Mouse (Mus musculus) cerebellum, adult (tissue): ENCODE data around the gene Srr.

Source experiments
- ATAC-seq: cut with Nextera tagmentation; 2 replicates; pipeline ENCODE4 v1.9.2; 2017; ENCODE audit warnings: mild to moderate bottlenecking, moderate library complexity, mixed read lengths; ENCODE audit not compliant: insufficient number of reproducible peaks, low FRiP score, low TSS enrichment

Srr gene

DNA sequence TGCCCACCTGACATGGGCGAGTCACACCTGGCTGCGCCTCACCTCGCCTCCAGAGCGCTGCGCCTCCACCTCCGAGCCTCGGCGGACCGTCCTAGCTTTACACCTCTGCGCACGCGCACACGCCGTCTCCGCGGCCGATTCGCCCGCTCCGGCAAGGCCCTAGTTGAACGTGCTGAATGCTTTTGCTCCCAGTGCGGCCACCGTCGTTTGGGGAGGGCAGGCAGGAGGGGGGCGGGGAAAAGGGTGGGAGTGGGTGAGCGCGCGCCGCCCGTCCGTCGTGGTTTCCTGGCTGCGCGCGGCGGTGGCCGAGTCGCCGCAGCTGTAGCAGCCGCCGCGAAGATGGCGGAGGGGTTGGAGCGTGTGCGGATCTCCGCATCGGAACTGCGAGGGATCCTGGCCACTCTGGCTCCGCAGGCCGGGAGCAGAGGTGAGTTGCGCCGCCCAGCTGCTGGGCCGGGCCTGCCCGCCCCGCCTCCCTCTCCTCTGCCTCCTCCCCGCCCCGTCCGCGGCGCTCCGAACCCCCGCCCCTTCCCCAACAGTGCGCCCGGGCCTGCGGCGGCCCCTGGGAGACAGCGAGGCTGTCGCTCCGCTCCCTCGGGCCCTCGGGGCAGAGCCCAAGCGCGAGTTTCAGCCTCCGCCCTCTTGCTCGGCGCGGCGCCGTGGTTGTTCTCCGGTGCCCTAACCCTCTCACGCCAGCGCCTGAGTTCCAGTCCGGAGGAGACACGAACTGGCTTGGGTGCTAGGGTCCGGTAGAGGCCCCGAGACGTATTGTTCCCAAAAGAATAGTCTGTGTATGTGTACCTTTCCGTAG, at the start of gene Srr, which contains the start of gene Smg6:
TSS of gene Srr (minus strand) at position 372 of the 811 bp plus-strand sequence.
TSS of gene Smg6 (plus strand) at position 247 of the 811 bp plus-strand sequence.
- peak; percentile 94 for ATAC-seq

- no peak for ATAC-seq
Observed at GRCm38 (mm10) chr11:74974615-74975014, 48.9 kb upstream of the Srr start.

DNA sequence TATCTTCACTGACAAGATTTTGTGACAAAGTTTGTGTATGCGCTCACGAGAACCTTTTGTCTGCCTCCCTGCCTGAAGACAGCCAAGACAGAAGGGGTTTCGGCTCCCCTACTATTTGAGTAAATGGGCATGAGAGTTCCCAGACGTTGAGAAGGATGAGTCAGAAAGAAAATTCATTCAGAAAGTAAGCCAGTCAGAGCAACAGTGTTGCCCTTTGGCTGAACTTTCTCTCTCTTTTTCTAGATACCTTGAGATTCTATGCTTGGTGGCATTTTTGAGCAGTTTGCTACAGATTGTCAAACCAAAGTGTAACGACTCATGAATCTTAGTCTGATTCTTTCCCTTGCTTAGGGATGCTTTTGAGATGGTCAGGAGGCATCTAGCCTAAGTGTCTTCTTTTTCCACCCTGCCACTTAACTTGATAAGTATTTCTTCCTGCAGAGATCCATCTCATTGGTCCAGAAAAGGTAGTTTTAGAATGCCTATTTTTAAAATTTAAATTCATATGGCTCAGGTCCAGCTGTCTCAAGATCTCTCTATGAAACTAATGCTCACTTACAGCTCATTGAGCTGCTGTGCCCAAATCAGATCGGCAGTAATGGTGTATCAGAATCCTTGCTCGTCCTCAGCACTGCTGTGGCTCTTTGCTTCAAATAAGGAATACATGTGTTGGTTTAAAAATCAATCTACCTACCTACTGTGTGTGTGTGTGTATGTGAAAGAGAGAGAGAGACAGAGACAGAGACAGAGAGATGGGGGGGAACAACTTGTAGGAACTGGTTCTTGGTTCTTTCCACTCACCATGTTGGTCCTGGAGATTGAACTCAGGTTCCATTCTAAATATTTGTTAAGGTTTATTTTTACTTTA, 47.8 kb upstream of the Srr start:
- ATAC-seq = no peak

GRCm38 (mm10) chr11:74965516-74965915, 39.8 kb upstream of the Srr start:
- no peak for ATAC-seq

DNA sequence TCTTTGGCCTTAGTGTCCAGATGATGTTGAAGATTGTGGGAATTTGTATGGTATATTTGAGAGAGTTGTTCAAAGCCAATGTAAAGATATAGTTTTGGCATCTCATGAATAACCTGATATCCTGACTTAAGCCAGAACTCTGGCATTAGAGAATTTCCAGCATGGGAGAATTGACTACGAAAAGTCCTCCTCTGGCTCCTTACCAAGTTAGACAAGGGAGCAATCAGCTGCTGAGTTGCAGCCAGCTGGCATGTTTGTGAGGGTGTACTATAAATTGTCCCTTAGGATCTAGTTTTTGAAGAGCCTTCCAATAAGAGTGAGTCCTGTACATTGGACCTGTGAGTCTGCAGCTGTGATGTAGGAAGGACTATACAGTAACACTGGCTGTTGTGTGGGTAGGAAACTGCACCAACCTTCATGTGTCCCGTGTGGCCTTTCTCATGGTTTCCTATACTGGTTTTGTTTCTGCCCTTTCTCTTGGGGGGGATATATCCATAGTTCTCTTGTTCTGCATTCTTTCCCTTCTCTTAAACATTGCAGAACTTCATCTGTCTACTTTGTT, 37.2 kb upstream of the Srr start:
- no peak for ATAC-seq

- no peak for ATAC-seq
Observed at GRCm38 (mm10) chr11:74961953-74962352, 36.2 kb upstream of the Srr start.

DNA sequence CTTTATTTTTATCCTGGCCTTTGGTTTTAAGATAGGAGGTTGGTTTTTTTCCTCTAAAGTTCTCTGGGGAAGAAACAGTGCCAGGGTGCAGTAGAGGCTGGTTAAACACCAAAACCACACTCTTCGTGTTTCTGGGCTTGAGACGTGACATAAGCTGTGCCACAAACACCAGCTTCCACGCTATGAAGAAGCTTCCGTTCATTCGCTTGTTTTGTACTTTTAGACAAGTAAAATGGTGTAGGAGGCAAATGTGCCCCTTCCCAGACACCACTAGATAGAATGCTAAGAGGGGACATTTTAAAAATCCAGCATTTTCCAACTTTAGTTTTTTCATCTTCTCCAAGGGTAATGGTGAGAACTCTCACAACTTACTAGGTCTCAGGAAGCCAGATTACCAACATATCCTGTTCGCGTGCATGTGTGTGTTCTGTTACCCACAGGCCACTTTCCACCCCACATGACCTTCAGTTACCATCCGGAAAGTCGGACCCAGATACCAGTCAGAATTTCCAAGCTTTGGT, 34.3 kb upstream of the Srr start:
- no peak for ATAC-seq

GRCm38 (mm10) chr11:74959501-74959900, 33.8 kb upstream of the Srr start:
- no peak for ATAC-seq

DNA sequence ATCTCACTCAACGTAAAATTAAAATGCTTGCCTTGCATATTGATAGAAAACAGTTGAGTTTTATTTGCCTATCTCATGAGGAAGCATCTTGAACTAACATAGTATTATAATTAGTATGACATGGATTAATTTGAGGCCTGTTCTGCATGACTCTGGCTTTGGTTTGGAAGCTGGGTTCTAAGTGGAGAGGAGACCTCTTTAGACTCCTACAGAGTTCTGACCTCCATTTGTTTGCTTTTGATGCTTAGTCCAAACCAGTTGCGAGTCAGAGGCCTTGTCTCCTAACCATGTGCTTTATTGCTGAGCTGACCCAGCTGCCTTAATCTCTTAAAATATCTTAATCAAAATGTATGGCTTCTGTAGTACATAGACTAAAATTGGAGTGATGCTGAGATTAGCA, 31.9 kb upstream of the Srr start:
- ATAC-seq = no peak

- ATAC-seq = no peak
Observed at GRCm38 (mm10) chr11:74956006-74956405, 30.3 kb upstream of the Srr start.

- no peak for ATAC-seq
Observed at GRCm38 (mm10) chr11:74954901-74955300, 29.2 kb upstream of the Srr start.

DNA sequence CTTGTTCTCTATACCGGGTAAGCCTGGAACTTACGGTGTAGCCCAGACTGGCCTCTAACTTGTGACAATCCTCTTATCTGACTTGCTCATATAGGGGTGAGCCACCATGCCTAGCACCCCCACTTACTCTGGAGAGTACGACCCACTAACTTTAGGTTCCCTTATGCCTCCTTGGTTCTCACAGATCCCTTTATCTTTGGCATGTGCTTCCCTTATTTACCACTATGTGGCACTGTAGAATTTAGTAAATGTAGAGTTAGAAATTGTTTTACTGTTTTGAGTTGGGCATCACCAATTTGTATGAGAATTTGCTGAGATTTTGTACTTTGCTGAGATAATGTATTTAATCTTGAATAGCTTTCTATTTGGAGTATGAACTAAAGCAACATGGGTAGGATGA, 20.6 kb upstream of the Srr start:
- ATAC-seq = no peak; the same call in 1 of the 2 replicates

DNA sequence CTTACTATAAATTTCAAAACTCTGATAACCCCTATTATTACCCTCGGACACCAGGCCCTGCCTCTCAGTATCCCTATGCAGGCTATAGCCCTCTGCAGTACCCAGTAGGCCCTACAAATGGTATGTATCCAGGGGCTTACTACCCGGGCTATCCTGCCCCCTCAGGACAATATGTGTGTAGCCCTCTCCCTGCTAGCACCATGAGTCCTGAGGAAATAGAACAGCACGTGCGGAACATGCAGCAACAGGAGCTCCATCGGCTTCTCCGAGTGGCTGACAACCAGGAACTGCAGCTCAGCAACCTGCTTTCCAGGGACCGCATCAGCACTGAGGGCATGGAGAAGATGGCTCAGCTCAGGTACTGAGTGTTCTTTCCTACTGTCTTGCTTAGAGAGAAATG, 4.6 kb upstream of the Srr start:
- no peak for ATAC-seq

DNA sequence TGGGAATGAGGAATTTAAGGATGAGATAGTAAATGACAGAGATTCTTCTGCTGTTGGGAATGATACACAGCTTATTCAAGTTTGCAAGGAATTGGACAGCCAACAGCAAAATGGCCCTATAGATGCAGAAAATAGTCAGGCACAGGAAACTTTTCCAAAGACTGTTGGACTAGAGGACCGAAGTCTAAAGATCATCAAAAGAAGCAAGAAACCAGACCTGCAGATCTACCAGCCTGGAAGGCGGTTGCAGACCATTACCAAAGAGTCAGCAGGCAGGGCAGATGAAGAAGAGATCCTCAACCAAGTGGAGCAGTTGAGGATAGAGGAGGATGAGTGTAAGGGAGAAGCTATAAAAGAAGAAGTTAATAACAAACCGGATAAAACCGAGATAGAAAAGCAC, 3.4 kb upstream of the Srr start:
- no peak for ATAC-seq

DNA sequence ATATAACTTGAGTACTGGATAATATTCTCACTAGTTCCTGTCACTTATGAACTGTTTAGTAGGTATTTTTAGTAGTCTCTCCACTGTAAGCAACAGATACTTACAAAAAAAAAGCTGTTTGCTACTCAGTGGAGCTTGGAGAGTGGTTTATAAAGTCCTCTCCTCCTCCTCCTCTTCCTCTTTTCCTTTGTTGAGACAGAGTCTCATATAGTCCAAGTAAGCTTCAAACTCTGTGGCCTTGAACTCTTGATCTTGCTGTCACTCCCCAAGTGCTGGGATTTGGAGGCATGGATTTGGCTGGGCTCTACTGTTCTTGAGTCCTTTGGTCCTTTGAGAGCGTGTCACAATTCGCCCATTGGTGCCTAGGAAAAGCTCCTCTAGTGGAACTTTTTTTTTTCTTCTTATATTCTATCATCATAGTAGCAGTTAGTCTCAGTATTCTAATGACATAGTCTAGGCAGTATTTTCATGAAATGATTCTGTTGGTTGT, 1.5 kb upstream of the Srr start:
- ATAC-seq = no peak

DNA sequence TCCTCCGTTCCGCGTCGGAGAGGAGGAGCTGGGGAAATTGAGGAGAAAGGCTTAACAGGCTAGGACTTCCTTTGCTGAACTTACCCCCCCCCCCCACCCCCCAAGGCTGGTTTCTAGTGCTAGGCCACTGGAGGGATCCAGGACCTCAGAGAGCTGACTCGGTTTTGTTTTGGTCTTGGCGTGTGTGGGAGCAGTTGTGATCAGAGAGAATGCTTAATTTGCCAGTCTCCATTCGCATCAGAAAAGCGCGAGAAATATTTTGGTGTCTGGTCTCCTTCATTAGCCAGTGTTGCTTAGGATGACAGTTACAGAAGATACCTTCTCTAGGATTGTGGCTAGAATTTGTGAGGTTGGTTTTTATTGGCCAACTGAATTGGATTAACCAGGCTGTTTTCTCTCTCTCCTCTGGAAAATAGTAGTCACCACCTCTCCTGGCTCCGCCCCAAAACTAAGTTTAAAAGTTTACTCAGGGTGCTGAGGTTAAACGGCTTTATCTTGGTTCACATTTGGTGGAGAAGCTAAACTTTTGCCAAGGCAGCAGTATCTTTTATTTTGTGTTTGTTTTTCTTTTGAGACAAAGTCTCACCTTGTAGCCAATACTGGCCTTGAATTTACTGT, 749 bp upstream of the Srr start:
- ATAC-seq = no peak

GRCm38 (mm10) chr11:74924149-74924548, 1.6 kb downstream of the Srr start:
- no peak for ATAC-seq

DNA sequence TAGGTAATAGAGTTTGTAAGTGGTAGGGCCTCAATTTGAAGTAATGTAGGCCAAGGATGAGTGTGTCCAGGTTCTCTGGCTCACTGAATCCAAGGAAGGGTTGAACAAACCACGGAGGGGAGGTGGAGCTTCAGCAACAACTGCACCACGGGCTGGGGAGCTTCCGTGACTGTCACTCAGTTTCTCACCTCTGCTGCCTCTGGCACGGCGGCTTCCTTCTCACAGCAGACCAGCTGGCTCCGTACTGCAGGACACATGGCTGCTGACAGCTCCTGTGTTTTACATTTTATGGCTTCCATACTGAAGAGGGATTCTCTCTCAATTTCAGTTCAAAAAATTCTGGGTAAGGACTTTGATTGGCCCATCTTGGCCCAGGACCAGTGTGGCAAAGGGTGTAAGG, 6.5 kb downstream of the Srr start:
- no peak for ATAC-seq

DNA sequence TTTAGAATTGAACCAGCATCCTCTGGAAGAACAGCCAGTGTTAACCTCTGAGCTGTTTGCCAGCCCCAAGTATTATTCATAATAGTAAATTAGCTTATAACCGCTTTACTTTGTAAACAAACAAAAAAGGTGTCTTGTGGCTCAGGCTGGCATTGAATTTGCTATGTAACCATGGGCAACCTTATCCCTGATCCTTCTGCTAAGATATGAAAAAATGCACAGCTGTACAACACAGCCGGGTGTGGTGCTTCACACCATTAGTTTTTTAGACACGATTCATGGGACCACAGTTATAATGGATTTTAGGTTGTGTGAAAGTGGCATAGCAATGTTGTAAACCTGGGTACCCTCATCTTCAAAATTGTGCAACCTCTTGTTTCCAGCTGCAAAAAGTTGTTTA, 13.3 kb downstream of the Srr start:
- no peak for ATAC-seq

DNA sequence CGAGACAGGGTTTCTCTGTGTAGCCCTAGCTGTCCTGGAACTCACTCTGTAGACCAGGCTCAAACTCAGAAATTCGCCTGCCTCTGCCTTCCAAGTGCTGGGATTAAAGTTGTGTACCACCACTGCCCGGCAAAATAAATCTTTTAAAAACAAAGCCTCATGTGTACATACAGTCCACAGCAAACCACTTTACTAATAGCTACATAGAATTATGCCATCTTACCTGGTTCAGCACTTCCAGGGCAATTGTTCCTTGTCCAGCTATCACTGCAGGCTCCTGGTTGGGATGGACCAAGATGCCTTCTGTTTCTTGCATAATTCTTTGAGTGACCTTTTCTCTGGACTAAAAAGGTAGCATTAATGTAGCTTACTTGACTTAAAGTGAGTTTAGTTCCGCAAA, 15.8 kb downstream of the Srr start:
- no peak for ATAC-seq
